Mouse (Mus musculus): Measurements from ENCODE around the gene Ugcg. TPM values are rescaled to one million over a fixed set of nuclear protein-coding genes. Genes with fewer than 3 reads are reported as not detected.

Ugcg gene
- total RNA-seq, 4 experiments from 2014 or later, result 4.6 to 5.9 (median 5.4) TPM

GRCm38 (mm10) chr4:59224889-59225288 is 35.8 kb downstream of the Ugcg start:
- DNase-seq (ENCODE audit: low spot score in 2 of 2), result peak; percentile 16 to 30

DNA sequence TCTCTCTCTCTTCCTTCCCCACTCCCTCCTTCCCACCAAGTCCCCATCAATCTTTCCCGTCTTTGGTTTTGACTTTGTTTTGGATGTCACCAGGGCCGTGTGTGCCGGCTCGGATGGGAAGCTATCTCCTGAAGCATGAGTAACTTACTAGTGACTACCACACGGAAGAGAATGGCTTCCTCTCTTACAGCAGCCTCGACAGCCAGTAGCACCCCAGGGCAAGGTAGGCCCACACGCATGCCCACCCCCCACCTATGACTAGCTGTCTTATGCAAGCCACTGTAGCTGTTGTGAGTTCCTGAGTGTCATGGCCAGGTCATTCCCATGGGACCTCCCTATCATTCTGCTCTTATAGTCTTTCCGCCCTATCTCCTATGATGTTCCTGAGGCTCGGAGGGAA is 38.0 kb downstream of the Ugcg start:
- DNase-seq (ENCODE audit: low spot score in 2 of 2), result no peak

DNA sequence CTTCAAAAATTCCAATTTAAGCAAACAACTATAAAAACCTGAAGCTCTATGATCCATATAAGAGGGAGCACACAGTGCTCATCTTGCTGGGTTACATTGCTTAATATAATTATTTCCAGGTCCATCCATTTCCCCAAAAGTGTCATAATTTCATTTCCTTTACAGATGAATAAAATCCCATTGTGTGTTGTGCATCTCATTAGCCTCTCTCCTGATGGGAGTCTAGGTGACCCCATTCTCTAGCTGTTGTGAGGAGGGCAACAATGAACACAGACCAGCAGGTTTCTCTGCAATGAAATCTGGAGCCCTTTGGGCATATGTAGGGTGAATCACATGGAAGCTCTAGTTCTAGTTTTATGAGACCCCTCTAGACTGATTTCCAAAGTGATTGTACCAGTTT is 39.9 kb downstream of the Ugcg start:
- no peak for DNase-seq (ENCODE audit: low spot score in 2 of 2)

- no peak for DNase-seq (ENCODE audit: low spot score in 2 of 2)
Observed at GRCm38 (mm10) chr4:59231266-59232055, 42.4 kb downstream of the Ugcg start.

DNA sequence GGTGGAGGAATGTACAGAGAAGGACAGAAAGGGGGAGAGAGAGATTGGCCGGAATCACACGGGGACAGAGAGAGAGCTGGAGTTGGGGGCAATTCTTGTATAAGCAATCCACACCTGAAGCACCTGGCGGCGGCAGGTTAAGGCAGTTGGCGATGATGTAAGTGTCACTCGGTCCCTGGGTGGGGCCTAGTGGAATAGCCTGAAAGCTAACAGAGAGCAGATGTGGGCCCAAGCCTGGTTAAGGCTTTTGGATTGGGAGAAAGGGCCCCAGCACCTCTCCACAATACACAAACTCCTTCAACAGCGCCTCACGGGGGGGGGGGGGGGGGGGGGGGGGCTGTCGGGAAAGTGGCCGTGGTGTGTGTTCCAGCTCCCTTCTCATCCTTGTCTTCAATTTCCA is 45.0 kb downstream of the Ugcg start:
- DNase-seq (ENCODE audit: low spot score in 2 of 2), result no peak

GRCm38 (mm10) chr4:59234451-59235216 is 45.6 kb downstream of the Ugcg start:
- no peak for DNase-seq (ENCODE audit: low spot score in 2 of 2)

GRCm38 (mm10) chr4:59236362-59236761 is 47.3 kb downstream of the Ugcg start:
- no peak for DNase-seq (ENCODE audit: low spot score in 2 of 2)

- DNase-seq (ENCODE audit: low spot score in 2 of 2), result no peak
Observed at GRCm38 (mm10) chr4:59238641-59239311, 49.7 kb downstream of the Ugcg start.

GRCm38 (mm10) chr4:59239312-59239728 is 50.3 kb downstream of the Ugcg start:
- no peak for DNase-seq (ENCODE audit: low spot score in 2 of 2)

DNA sequence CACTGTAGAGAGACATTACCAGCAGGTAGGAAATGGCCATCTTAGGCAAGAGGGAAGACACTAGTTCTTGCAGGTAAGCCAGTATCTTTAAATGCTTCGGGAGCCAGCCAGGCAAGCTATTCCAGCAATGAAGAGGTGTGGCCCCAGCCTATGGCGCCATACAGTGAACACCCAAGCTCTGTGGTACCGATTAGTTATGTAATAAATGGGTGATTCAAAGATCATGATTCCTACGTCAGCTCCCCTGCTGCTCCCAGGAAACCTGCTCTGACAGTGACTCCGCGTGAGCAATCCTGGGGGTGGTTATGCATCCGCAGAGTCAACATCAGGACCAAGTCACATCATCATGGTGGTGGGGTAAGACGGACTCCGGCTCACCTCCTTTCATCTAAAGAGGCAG is 51.1 kb downstream of the Ugcg start:
- no peak for DNase-seq (ENCODE audit: low spot score in 2 of 2)

GRCm38 (mm10) chr4:59241096-59241495 is 52.0 kb downstream of the Ugcg start:
- DNase-seq (ENCODE audit: low spot score in 2 of 2), result no peak

DNA sequence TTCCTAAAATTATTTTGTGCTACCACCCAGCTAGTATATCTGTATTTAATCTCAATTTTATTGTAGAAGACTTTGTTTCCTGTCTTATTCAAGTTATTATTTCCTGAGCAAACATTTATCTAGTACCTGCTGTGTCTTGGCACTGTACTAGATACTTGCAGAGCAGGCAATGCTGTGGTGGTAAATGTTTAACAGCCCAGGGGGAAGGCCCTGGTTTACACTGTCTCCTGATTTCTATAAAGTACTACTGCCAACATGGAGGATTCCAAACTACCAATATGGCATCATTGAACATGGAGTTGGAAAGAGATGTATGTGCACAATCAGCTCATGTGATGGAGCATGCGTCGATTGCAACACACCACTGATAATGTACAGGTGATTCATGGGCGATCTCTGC is 53.2 kb downstream of the Ugcg start:
- no peak for DNase-seq (ENCODE audit: low spot score in 2 of 2)

GRCm38 (mm10) chr4:59243802-59244493 is 54.9 kb downstream of the Ugcg start:
- no peak for DNase-seq (ENCODE audit: low spot score in 2 of 2)

GRCm38 (mm10) chr4:59244791-59245555 is 55.9 kb downstream of the Ugcg start:
- DNase-seq (ENCODE audit: low spot score in 2 of 2), result no peak

DNA sequence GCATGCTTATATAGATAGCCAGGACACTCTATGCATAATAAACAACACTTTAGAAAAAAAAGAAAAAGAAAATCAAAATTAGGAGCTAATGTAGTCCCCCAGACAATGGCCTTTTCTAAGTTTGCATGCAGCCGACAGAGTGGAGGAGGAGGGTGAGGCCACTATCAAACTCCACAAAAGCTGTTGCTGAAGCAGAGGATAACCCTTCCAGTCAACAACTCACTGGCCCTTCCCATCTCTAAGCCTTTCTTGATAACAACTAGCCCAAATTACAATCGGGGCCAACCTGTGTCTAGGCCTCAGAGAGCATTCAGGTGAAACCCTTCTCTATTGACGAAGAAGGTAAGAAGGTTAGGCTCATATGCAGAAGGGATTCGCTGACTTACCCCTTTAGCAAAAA is 56.7 kb downstream of the Ugcg start:
- DNase-seq (ENCODE audit: low spot score in 2 of 2), result no peak

- no peak for DNase-seq (ENCODE audit: low spot score in 2 of 2)
Observed at GRCm38 (mm10) chr4:59247545-59247944, 58.5 kb downstream of the Ugcg start.

DNA sequence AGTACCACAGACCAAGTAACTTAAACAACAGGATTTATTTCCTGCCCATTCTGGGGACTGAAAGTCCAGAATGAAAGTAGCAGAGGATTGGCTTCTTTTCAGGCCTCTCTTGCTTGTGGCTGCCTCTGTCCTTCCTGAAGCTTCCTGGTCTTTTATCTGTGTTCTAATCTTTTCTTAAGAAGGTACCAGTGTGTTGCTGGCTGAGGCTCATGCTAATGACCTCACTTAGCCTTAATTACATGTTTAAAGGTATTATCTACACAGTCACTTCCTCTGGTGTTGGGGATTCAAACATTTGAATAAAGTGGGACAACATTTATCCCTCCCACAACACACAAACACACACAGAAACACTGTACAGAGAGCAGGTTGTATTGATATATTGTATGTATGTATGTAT is 59.0 kb downstream of the Ugcg start:
- no peak for DNase-seq (ENCODE audit: low spot score in 2 of 2)

DNA sequence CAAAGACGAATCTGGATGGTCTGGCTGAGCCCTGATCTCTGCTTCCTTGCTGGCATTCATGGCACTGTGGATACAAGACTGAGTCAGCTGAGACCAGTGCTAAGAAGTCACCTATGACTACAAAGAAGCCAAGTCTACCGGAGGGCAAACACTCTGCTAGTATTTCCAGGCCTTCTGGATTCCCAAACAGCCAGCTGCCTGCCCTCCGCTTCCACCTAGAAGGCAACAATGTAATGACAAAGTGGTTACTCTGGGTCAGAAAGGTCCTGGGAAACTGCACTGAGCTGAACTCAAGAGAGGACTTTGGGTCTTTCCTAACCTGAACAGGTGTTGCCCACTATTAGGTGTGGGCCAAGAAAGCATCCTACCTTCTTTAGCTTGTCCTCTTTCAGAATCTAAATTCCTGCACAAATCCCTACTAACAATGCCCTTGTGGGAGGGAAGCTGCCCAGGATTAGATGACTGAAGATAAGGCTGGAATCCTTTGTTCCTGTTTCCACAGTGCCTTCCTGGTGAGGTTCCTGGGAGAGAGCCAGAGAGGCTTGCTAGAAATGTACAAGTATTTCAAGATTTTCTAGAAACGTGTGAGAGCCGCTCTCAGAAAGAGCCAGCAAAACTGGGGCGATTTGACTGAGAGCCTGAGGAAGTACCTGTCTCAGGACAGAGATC is 63.5 kb downstream of the Ugcg start:
- DNase-seq (ENCODE audit: low spot score in 2 of 2), result no peak

DNA sequence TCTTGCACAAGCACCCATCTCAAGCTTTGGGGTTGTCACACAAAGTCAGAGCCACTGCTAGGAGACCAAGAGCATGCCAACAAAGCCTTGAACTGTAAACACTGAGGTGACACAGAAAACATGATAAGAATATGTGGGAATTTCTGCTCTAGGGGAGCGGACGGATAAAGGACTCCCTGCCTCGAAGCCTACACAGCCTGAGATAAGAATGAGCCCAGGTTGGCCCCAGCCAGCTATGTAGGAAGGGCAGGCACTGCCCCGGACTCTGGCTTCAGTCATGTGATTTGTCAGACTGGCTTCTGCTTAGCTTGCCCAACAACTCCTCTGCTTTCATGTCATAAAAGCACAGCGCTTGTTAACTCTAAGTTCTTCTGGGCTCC is 64.0 kb downstream of the Ugcg start:
- DNase-seq (ENCODE audit: low spot score in 2 of 2), result no peak

DNA sequence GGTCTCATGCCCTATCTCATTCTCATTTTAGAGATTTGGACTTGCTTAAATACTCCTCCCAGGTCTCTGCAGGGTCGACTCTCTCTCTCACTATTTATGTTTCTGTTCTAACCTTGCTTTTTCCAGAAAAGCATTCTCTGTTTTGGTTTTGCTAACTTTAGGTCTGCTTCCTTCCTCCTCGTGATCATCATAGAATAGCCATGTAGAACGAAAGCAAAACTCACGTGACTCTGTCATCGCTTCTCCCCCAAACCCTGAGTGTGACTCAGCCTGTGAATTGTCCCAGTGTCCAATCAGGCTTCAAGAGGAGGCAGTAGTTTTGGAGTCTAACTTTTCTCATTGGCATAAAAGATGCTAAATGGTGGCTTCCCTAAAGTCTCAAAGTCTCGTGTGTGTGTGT is 65.3 kb downstream of the Ugcg start:
- no peak for DNase-seq (ENCODE audit: low spot score in 2 of 2)
